Mouse (Mus musculus): ENCODE results near the gene Smarcb1. TPM values are rescaled to one million over a fixed set of nuclear protein-coding genes. Genes with fewer than 3 reads are reported as not detected.

Gene Smarcb1
- total RNA-seq, 2 experiments from 2014 or later: 83.3 to 83.6 TPM

GRCm38 (mm10) chr10:75855416-75855981, 65.9 kb downstream of the Smarcb1 start:
- TF ChIP-seq CTCF (conservative IDR thresholded peaks at IDR 0.05): no peak
- no peak for DNase-seq (ENCODE audit: low spot score in 2 of 2)
- H3K27ac ChIP-seq: no peak overlapping the region

DNA sequence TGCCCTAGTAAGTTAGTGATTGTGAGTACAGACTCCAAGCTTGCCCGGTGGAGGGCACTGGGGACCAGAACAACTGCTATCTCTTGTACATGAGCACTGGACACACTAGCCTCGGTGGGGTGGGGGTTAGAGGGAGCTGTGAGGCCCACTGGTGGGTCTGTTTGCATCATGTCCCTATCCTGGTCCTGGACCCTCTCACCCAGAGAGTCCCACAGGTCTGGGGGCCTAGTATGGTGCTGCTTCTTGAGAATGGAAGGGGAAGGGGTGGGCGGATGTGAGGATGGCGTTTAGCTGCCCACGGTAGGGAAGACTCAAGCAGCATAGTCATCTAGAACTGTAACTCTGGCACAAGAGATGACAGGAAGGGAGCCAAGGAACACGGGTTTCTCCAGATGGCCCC, 66.6 kb downstream of the Smarcb1 start:
- no peak for DNase-seq (ENCODE audit: low spot score in 2 of 2)
- Histone ChIP-seq H3K4me3 (no peak overlapping the region), H3K27ac (no peak overlapping the region)
- no peak for TF ChIP-seq CTCF (conservative IDR thresholded peaks at IDR 0.05)

More at GRCm38 (mm10) chr10:75855416-75855981, 65.9 kb downstream of the Smarcb1 start:
- no peak overlapping the region for H3K4me3 ChIP-seq

GRCm38 (mm10) chr10:75854096-75854495, 67.3 kb downstream of the Smarcb1 start:
- DNase-seq (ENCODE audit: low spot score in 2 of 2): no peak
- Histone ChIP-seq H3K4me3 (no peak overlapping the region), H3K27ac (no peak overlapping the region)
- TF ChIP-seq CTCF (conservative IDR thresholded peaks at IDR 0.05): no peak

- H3K27ac ChIP-seq: no peak overlapping the region
- DNase-seq (ENCODE audit: low spot score in 2 of 2): peak; percentile 80 to 89
- peak; percentile 85 for TF ChIP-seq CTCF (conservative IDR thresholded peaks at IDR 0.05)
- H3K4me3 ChIP-seq: no peak overlapping the region
Observed at GRCm38 (mm10) chr10:75853452-75853851, 68.0 kb downstream of the Smarcb1 start.

GRCm38 (mm10) chr10:75852539-75853125, 68.8 kb downstream of the Smarcb1 start:
- DNase-seq (ENCODE audit: low spot score in 2 of 2): no peak
- Histone ChIP-seq H3K4me3 (no peak overlapping the region), H3K27ac (no peak overlapping the region)
- no peak for TF ChIP-seq CTCF (conservative IDR thresholded peaks at IDR 0.05)

GRCm38 (mm10) chr10:75851681-75852080, 69.7 kb downstream of the Smarcb1 start:
- Histone ChIP-seq H3K27ac (no peak overlapping the region), H3K4me3 (no peak overlapping the region)
- no peak for TF ChIP-seq CTCF (conservative IDR thresholded peaks at IDR 0.05)
- no peak for DNase-seq (ENCODE audit: low spot score in 2 of 2)

DNA sequence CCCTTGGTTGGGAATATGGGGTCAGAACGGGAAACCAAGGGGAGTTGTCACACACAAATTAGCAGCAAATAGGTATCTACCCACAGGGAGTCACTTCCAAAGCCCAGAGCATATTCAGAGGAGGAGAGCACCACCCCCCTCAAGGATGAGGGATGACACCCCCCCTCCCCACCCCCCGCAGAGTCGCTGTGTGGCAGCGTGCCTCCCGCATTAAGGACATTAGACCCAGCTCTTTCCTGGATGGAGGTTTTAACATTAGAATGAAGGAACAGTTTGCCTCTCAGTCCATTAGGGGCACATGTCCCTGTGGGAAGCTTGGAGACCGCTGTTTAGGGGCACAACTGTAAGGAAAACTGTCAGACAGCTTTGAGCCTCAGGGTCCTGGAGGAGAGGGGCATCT, 70.3 kb downstream of the Smarcb1 start:
- no peak for DNase-seq (ENCODE audit: low spot score in 2 of 2)
- Histone ChIP-seq H3K4me3 (no peak overlapping the region), H3K27ac (no peak overlapping the region)
- TF ChIP-seq CTCF (conservative IDR thresholded peaks at IDR 0.05): no peak

GRCm38 (mm10) chr10:75848382-75848781, 73.0 kb downstream of the Smarcb1 start:
- H3K4me3 ChIP-seq: no peak overlapping the region
- no peak for DNase-seq (ENCODE audit: low spot score in 2 of 2)

More at GRCm38 (mm10) chr10:75848382-75848781, 73.0 kb downstream of the Smarcb1 start:
- H3K27ac ChIP-seq: no peak overlapping the region
- no peak for TF ChIP-seq CTCF (conservative IDR thresholded peaks at IDR 0.05)

Other genes starting within 250 kb of the Smarcb1 start
- 10 to 100 TPM; 68.0 to 70.4 TPM for gene Cabin1, start 157.3 kb downstream of the Smarcb1 start, total RNA-seq (2021)
- 10 to 100 TPM; 42.3 to 46.4 TPM for gene Ddt, start 148.2 kb downstream of the Smarcb1 start, total RNA-seq (2021)
- under 1 TPM in 1 of 2 experiments, not detected in 1; 0.56 TPM for gene Gm20441, start 140.7 kb downstream of the Smarcb1 start, total RNA-seq (2021)
- gene Gstt3, start 140.2 kb downstream of the Smarcb1 start, total RNA-seq (2021): 1 to 10 TPM; 1.6 to 1.8 TPM
- 1 to 10 TPM; 6.7 to 7.2 TPM for gene Gstt1, start 123.0 kb downstream of the Smarcb1 start, total RNA-seq (2021)
- gene Gstt4, start 99.1 kb downstream of the Smarcb1 start, total RNA-seq (2021): not detected
- 1 to 10 TPM; 4.7 TPM for gene Gstt2, start 84.2 kb downstream of the Smarcb1 start, total RNA-seq (2021)
- gene Mif, start 61.4 kb downstream of the Smarcb1 start, total RNA-seq (2021): 100 to 1,000 TPM; 439 to 454 TPM
- 1 to 10 TPM; 3.2 to 5.0 TPM for gene Derl3, start 28.2 kb downstream of the Smarcb1 start, total RNA-seq (2021)
- 100 to 1,000 TPM; 328 to 340 TPM for gene Chchd10, start 11.5 kb upstream of the Smarcb1 start, total RNA-seq (2021)
- 1 to 10 TPM; 1.5 to 1.8 TPM for gene Mmp11, start 14.9 kb upstream of the Smarcb1 start, total RNA-seq (2021)
- under 1 TPM in 1 of 2 experiments, not detected in 1; 0.56 TPM for gene Gm867, start 19.1 kb upstream of the Smarcb1 start, total RNA-seq (2021)
- gene Vpreb3, start 21.4 kb upstream of the Smarcb1 start, total RNA-seq (2021): not detected
- gene Gm5134, start 32.9 kb upstream of the Smarcb1 start, total RNA-seq (2021): not detected
- gene Zfp280b, start 111.0 kb upstream of the Smarcb1 start, total RNA-seq (2021): 10 to 100 TPM; 15.5 to 16.1 TPM
- not detected for gene Slc5a4b, start 189.3 kb upstream of the Smarcb1 start, total RNA-seq (2021)
- not detected for gene Slc5a4a, start 225.8 kb upstream of the Smarcb1 start, total RNA-seq (2021)